ENCODE assay signal across 11 mouse cellular contexts in genomic region chr1:179386237-179386975, GRCm38 (mm10).
DNase-seq lines count a peak whose midpoint lies in the region; TF ChIP-seq lines count a peak whose summit lies in the region.
"Had no signal": no experiment of that assay in that cellular context is flagged by ENCODE, and none has a peak within 500 bp of the region (broad histone marks: within the 10 kb centered on the region; RNA-seq: fewer than 3 reads in every experiment).

No protein-coding gene starts in this region.

- DNase-seq in kidney, adult 2 months = peak; percentile 40
- no peak for DNase-seq in kidney, postnatal 14 days
- peak; percentile 39 for DNase-seq in embryo, embryonic 11 days
- peak; percentile 6 to 11 for DNase-seq in kidney, adult 8-10 months
- DNase-seq in mesoderm, embryonic 11.5 days (ENCODE audit: low read depth, low spot score) = peak; percentile 23
- no peak for DNase-seq in lung, postnatal 10 days
- DNase-seq in spleen, postnatal 14 days (ENCODE audit: low spot score in 2 of 2) = no peak
- DNase-seq: gastrocnemius, postnatal 10 days; heart, postnatal 14 days; lung, embryonic 14.5 days had no signal

- no peak overlapping the region for H3K4me3 ChIP-seq in kidney, adult 2 months (ENCODE audit: insufficient read depth, low read depth, low read length)
- H3K4me3 ChIP-seq: forebrain, embryonic 10.5 days had no signal

- no peaks in the 10 kb centered on the region for H3K36me3 ChIP-seq in kidney, adult 2 months (ENCODE audit: control insufficient read depth, insufficient read depth, low read length)
- H3K36me3 ChIP-seq: forebrain, embryonic 10.5 days had no signal

- no peak for TF ChIP-seq POLR2A in kidney, adult 2 months (IDR thresholded peaks at IDR 0.05; ENCODE audit: low read depth, low read length)

- H3K27me3 ChIP-seq in kidney, adult 2 months (replicated peaks; ENCODE audit: control insufficient read depth, insufficient read depth, low read length) = no peaks in the 10 kb centered on the region

- TF ChIP-seq CTCF in kidney, adult 2 months (conservative IDR thresholded peaks at IDR 0.05; ENCODE audit: insufficient read depth, insufficient read length, low read depth, low read length) = no peak

- H3K4me1 ChIP-seq in kidney, adult 2 months (ENCODE audit: control insufficient read depth, insufficient read depth, low read length) = no peaks in the 10 kb centered on the region

- H3K27ac ChIP-seq in kidney, adult 2 months (ENCODE audit: insufficient read depth, low read depth, low read length) = no peak overlapping the region
- H3K27ac ChIP-seq: forebrain, embryonic 10.5 days had no signal

- 46% methylated on average over 15 of the region's 15 CpGs for WGBS in kidney, adult 2 months

Comparison
In these comparisons a context has a peak if more than half of its experiments do, and no peak if none do; other contexts are left out.
1. DNase-seq: peak in kidney, adult 2 months (single experiment), embryo, embryonic 11 days (single experiment), kidney, adult 8-10 months (2 of 2) and mesoderm, embryonic 11.5 days (single experiment); none in kidney, postnatal 14 days (single experiment), lung, postnatal 10 days (single experiment) and spleen, postnatal 14 days (0 of 2).